Mouse (Mus musculus): ENCODE data around the gene Tmprss11g. TPM values are rescaled to one million over a fixed set of nuclear protein-coding genes. Genes with fewer than 3 reads are reported as not detected.

Tmprss11g gene
- 0.15 TPM in 1 of 2 replicates, not detected in the other for polyA plus RNA-seq (2015; fragmentation: Nextera tagmentation; extraction: Ambion mirVana)

DNA sequence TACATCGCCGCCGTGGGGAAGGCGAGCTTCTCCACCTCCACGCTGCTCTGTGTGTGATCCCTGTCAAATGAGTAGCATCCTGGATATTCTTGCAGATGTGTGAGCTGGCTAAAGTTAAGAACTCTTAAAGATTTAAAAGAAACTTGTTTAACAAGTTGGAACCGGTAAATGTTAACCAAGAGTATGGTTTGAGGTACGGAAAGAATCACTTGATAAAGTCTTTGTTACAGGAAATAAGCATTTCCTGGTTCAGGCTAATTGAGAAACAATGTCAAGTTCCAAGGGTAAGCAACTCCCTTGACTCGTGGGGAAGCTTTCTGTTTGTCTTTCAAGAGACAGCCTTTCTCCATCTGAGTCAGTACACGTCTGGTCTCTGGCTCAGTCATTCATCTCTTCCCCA is at the start of gene Tmprss11g:
Tmprss11g (minus strand) TSS at position 101 of the 400 bp plus-strand sequence.
- Histone ChIP-seq H3K9me3 (ENCODE audit: control insufficient read depth, low read length) (no peaks in the 10 kb centered on the region), H3K27ac (ENCODE audit: low read length) (no peak within 1 kb of the TSS), H3K4me1 (replicated peaks; ENCODE audit: control insufficient read depth, insufficient read depth, low read length) (no peaks in the 10 kb centered on the region), H3K36me3 (ENCODE audit: control insufficient read depth, insufficient read depth, low read length) (no peaks in the 10 kb centered on the region), H3K4me3 (ENCODE audit: low read length) (no peak within 1 kb of the TSS), H3K9ac (ENCODE audit: low read length) (no peak within 1 kb of the TSS), H3K27me3 (ENCODE audit: control insufficient read depth, insufficient read depth, low read depth, low read length) (no peaks in the 10 kb centered on the region), H3K4me2 (ENCODE audit: low read depth, low read length) (no peak within 1 kb of the TSS)
- 64% methylated on average over 9 of the region's 9 CpGs for WGBS
- ATAC-seq (ENCODE audit: low read depth), result no peak

DNA sequence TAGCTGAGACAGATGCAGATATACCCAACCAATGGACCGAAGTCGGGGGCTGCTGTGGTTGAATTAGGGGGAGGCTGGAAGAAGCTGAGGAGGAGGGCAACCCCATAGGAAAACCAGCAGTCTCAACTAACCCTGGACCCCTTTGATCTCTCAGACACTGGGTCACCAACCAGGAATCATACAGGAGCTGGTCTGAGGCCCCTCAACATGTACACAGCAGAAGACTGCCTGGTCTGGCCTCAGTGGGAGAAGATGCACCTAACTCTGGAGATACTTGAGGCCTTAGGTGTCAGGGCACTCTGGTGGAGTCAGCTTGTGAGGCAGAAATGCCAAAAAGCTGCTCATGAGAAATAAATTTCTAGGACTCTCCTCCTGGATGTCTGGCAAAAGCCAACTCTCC is 28.3 kb upstream of the Tmprss11g start:
- Histone ChIP-seq H3K4me3 (ENCODE audit: low read length) (no peak overlapping the region), H3K4me1 (replicated peaks; ENCODE audit: control insufficient read depth, insufficient read depth, low read length) (no peaks in the 10 kb centered on the region), H3K9ac (ENCODE audit: low read length) (no peak overlapping the region), H3K9me3 (ENCODE audit: control insufficient read depth, low read length) (no peaks in the 10 kb centered on the region), H3K36me3 (ENCODE audit: control insufficient read depth, insufficient read depth, low read length) (no peaks in the 10 kb centered on the region), H3K27me3 (ENCODE audit: control insufficient read depth, insufficient read depth, low read depth, low read length) (no peaks in the 10 kb centered on the region), H3K4me2 (ENCODE audit: low read depth, low read length) (no peak overlapping the region), H3K27ac (ENCODE audit: low read length) (no peak overlapping the region)
- ATAC-seq (ENCODE audit: low read depth), result no peak
- WGBS, result 91% methylated on average over 2 of the region's 2 CpGs

DNA sequence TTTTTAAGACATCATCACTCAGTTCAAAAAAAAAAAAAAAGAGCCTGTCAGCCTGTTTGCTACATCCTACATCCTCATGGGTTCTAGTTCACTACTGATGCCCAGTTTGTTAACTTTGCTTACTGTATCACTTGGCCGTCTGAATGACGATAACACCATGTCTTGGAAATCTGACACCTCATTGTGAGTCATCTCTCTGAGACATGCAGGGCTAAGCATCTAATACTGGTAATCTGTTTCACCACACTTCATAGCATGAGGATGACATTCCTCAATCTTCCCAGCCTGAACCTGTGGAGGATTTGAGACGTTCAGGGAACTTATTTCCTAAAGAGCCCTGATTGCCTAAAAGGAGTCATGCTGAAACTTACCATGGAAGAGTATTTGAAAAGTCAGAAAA is 22.2 kb upstream of the Tmprss11g start:
- no peak for ATAC-seq (ENCODE audit: low read depth)
- Histone ChIP-seq H3K4me1 (replicated peaks; ENCODE audit: control insufficient read depth, insufficient read depth, low read length) (no peaks in the 10 kb centered on the region), H3K27ac (ENCODE audit: low read length) (no peak overlapping the region), H3K4me3 (ENCODE audit: low read length) (no peak overlapping the region), H3K9ac (ENCODE audit: low read length) (no peak overlapping the region), H3K36me3 (ENCODE audit: control insufficient read depth, insufficient read depth, low read length) (no peaks in the 10 kb centered on the region), H3K4me2 (ENCODE audit: low read depth, low read length) (no peak overlapping the region), H3K27me3 (ENCODE audit: control insufficient read depth, insufficient read depth, low read depth, low read length) (no peaks in the 10 kb centered on the region), H3K9me3 (ENCODE audit: control insufficient read depth, low read length) (no peaks in the 10 kb centered on the region)
- 40% methylated on average over 3 of the region's 3 CpGs for WGBS

DNA sequence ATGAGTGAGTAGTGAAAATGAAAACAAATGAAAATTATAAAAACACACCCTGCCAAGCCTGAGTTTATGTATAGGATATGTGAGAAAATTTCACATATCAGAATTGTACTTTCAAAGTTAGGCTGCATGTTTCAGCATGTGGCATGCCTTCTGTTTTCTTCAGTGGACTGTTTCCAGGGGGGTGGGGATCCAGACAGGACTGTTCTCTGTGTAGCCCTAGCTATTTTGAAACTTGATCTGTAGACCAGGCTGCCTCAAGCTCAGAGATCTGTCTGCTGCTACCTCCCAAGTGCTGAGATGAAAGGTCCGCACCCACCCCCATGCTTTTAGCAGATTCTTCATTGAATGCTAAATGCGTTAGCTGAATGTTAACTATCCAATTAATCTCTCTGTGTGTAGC is 10.3 kb upstream of the Tmprss11g start:
- H3K27me3 ChIP-seq (ENCODE audit: control insufficient read depth, insufficient read depth, low read depth, low read length), result no peaks in the 10 kb centered on the region
- H3K9ac ChIP-seq (ENCODE audit: low read length), result no peak overlapping the region
- no peak for ATAC-seq (ENCODE audit: low read depth)
- no peaks in the 10 kb centered on the region for H3K36me3 ChIP-seq (ENCODE audit: control insufficient read depth, insufficient read depth, low read length)
- H3K4me1 ChIP-seq (replicated peaks; ENCODE audit: control insufficient read depth, insufficient read depth, low read length), result no peaks in the 10 kb centered on the region
- no peaks in the 10 kb centered on the region for H3K9me3 ChIP-seq (ENCODE audit: control insufficient read depth, low read length)
- WGBS, result 56% methylated on average over 2 of the region's 2 CpGs
- no peak overlapping the region for H3K4me3 ChIP-seq (ENCODE audit: low read length)
- no peak overlapping the region for H3K27ac ChIP-seq (ENCODE audit: low read length)
- H3K4me2 ChIP-seq (ENCODE audit: low read depth, low read length), result no peak overlapping the region

DNA sequence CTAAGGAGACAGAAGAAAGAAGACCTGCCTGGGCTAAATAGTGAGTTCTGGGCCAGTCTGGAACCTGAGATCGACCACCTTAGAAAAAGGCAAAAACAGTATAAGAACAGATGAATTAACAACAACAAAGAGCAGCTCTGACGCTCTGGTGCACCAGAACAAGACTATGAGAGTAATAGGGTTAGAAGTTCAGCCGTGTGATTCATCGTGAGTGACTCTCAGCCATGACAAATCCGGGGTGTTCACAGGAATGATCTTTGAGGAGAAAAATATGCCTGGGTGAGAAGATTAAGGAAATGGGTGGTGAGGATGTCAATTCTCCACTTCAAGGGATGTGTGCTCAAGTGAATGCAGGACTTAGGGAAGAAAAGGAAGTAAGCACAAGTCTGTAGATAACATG is 6.9 kb downstream of the Tmprss11g start:
- no peak overlapping the region for H3K4me2 ChIP-seq (ENCODE audit: low read depth, low read length)
- H3K36me3 ChIP-seq (ENCODE audit: control insufficient read depth, insufficient read depth, low read length), result no peaks in the 10 kb centered on the region
- no peak overlapping the region for H3K4me3 ChIP-seq (ENCODE audit: low read length)
- H3K27ac ChIP-seq (ENCODE audit: low read length), result no peak overlapping the region
- H3K9me3 ChIP-seq (ENCODE audit: control insufficient read depth, low read length), result no peaks in the 10 kb centered on the region
- WGBS, result 69% methylated on average over 5 of the region's 5 CpGs
- ATAC-seq (ENCODE audit: low read depth), result no peak
- no peaks in the 10 kb centered on the region for H3K4me1 ChIP-seq (replicated peaks; ENCODE audit: control insufficient read depth, insufficient read depth, low read length)
- H3K27me3 ChIP-seq (ENCODE audit: control insufficient read depth, insufficient read depth, low read depth, low read length), result no peaks in the 10 kb centered on the region
- no peak overlapping the region for H3K9ac ChIP-seq (ENCODE audit: low read length)

DNA sequence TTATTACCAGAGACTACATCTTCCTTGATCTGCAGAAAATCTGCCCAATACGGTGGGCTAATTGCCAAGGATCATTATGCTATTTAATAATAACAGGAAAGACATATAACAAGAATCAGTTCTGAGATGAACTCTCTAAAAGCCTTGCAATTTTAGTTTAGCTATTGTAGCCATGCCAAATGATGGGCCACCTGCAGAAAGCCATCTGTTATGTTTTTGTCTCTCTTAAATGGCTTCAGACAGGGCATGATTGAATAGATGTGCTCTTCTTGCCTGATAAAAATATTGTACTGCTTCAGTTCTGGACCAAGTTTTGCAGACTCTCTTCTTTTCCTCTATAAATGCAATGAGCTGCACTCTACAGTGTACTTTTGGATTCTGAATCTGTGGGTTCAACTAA is 24.9 kb downstream of the Tmprss11g start:
- 58% methylated on average over 1 of the region's 1 CpGs for whole genome bisulfite sequencing
- ATAC-seq (ENCODE audit: low read depth), result no peak
- no peaks in the 10 kb centered on the region for H3K27me3 ChIP-seq (ENCODE audit: control insufficient read depth, insufficient read depth, low read depth, low read length)

DNA sequence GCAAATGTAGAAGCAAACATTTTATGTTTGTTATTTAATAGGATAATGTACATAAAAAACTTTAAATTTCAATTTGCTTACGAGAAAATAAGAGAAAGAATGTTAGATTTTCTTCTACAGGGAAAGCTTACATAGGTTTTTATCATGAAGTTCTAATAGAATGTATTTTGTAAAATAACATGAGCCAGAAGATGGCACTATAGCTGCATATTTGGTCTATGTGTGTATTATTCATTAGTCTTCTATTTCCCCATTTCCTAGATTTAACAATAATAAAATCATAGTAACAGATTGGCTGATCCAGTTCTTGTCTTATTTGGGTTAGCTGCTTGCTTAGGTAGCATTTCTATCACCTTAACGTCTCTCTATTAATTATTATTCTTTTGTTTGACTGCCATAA is 35.8 kb downstream of the Tmprss11g start:
- no peak for ATAC-seq (ENCODE audit: low read depth)
- H3K4me2 ChIP-seq (ENCODE audit: low read depth, low read length), result no peak overlapping the region
- H3K9ac ChIP-seq (ENCODE audit: low read length), result no peak overlapping the region
- no peak overlapping the region for H3K4me3 ChIP-seq (ENCODE audit: low read length)
- 49% methylated on average over 2 of the region's 2 CpGs for WGBS
- no peak overlapping the region for H3K27ac ChIP-seq (ENCODE audit: low read length)
- no peaks in the 10 kb centered on the region for H3K4me1 ChIP-seq (replicated peaks; ENCODE audit: control insufficient read depth, insufficient read depth, low read length)
- no peaks in the 10 kb centered on the region for H3K9me3 ChIP-seq (ENCODE audit: control insufficient read depth, low read length)
- H3K27me3 ChIP-seq (ENCODE audit: control insufficient read depth, insufficient read depth, low read depth, low read length), result no peaks in the 10 kb centered on the region
- H3K36me3 ChIP-seq (ENCODE audit: control insufficient read depth, insufficient read depth, low read length), result no peaks in the 10 kb centered on the region

More for the DNA sequence above, 24.9 kb downstream of the Tmprss11g start:
- H3K9ac ChIP-seq (ENCODE audit: low read length), result no peak overlapping the region
- no peaks in the 10 kb centered on the region for H3K4me1 ChIP-seq (replicated peaks; ENCODE audit: control insufficient read depth, insufficient read depth, low read length)
- H3K27ac ChIP-seq (ENCODE audit: low read length), result no peak overlapping the region
- no peaks in the 10 kb centered on the region for H3K36me3 ChIP-seq (ENCODE audit: control insufficient read depth, insufficient read depth, low read length)
- no peaks in the 10 kb centered on the region for H3K9me3 ChIP-seq (ENCODE audit: control insufficient read depth, low read length)
- no peak overlapping the region for H3K4me3 ChIP-seq (ENCODE audit: low read length)
- no peak overlapping the region for H3K4me2 ChIP-seq (ENCODE audit: low read depth, low read length)

DNA sequence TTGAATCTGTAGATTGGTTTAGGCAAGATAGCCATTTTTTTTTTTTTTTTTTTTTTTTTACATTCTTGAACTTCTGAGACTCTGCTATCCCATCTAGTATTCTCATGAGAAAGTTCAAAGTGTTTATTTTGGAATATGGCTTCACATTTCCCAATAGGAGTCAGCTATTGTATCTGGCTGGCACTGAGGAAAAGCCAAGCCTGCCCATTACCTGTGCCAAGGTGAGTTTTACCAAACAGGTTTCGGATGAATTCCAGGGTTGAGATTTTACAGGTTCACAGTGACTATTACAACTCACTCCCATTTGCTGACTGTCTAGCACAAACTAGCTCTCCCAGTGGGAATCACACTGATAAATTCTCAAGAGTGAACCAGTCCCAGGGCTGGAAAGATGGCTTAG is 36.4 kb downstream of the Tmprss11g start:
- no peak overlapping the region for H3K27ac ChIP-seq (ENCODE audit: low read length)
- H3K27me3 ChIP-seq (ENCODE audit: control insufficient read depth, insufficient read depth, low read depth, low read length), result no peaks in the 10 kb centered on the region
- H3K4me2 ChIP-seq (ENCODE audit: low read depth, low read length), result no peak overlapping the region
- no peaks in the 10 kb centered on the region for H3K36me3 ChIP-seq (ENCODE audit: control insufficient read depth, insufficient read depth, low read length)
- no peak overlapping the region for H3K9ac ChIP-seq (ENCODE audit: low read length)
- ATAC-seq (ENCODE audit: low read depth), result no peak
- 81% methylated on average over 1 of the region's 1 CpGs for WGBS
- H3K9me3 ChIP-seq (ENCODE audit: control insufficient read depth, low read length), result no peaks in the 10 kb centered on the region
- no peaks in the 10 kb centered on the region for H3K4me1 ChIP-seq (replicated peaks; ENCODE audit: control insufficient read depth, insufficient read depth, low read length)
- no peak overlapping the region for H3K4me3 ChIP-seq (ENCODE audit: low read length)

DNA sequence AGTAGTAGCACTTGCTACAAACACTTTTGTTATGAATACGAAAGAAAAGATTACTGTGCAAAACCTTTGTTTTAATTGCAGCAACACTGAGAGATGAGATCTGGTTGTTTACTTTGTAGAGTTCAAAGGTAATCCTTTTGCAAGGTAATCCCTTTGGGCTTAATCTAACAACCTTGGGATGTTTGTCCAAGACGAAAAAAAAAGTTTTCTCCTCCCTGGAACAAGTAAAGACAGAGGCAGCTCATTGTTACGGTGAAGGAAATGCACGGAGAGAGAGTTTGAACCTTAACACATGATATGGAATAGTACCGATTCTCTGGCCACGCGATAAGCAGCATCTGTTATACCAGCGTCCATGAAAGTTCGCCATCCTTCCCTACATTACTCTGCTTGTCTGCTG is 44.5 kb downstream of the Tmprss11g start:
- no peaks in the 10 kb centered on the region for H3K9me3 ChIP-seq (ENCODE audit: control insufficient read depth, low read length)
- H3K27me3 ChIP-seq (ENCODE audit: control insufficient read depth, insufficient read depth, low read depth, low read length), result no peaks in the 10 kb centered on the region
- H3K4me2 ChIP-seq (ENCODE audit: low read depth, low read length), result no peak overlapping the region
- no peak overlapping the region for H3K9ac ChIP-seq (ENCODE audit: low read length)
- 67% methylated on average over 9 of the region's 9 CpGs for WGBS
- no peak overlapping the region for H3K27ac ChIP-seq (ENCODE audit: low read length)
- no peak overlapping the region for H3K4me3 ChIP-seq (ENCODE audit: low read length)
- no peaks in the 10 kb centered on the region for H3K4me1 ChIP-seq (replicated peaks; ENCODE audit: control insufficient read depth, insufficient read depth, low read length)
- H3K36me3 ChIP-seq (ENCODE audit: control insufficient read depth, insufficient read depth, low read length), result no peaks in the 10 kb centered on the region
- ATAC-seq (ENCODE audit: low read depth), result no peak

DNA sequence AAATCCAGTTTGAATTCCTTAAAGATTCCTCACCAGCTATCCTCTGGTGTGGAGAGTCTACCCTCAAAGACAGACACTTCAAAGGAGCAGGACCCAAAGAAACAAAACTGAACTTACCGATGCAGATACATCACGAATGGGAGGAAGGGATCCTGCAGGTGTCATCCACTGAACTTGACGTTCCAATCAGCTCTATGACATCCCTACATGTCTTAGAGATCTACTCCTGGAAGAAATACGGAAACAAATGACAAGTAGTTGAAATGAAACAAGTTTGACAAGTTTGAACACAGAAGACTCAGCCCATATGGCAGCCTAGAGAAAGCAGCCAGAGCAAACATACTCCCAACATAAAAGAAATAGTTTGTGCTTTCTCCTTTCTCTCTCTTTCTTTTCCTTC is 49.5 kb downstream of the Tmprss11g start, which contains the start of gene Tmprss11a:
Tmprss11a (minus strand) TSS at position 101 of the 400 bp plus-strand sequence.
- H3K9ac ChIP-seq (ENCODE audit: low read length), result no peak within 1 kb of the TSS
- H3K27ac ChIP-seq (ENCODE audit: low read length), result no peak within 1 kb of the TSS
- ATAC-seq (ENCODE audit: low read depth), result no peak
- no peaks in the 10 kb centered on the region for H3K4me1 ChIP-seq (replicated peaks; ENCODE audit: control insufficient read depth, insufficient read depth, low read length)
- H3K4me3 ChIP-seq (ENCODE audit: low read length), result no peak within 1 kb of the TSS
- no peak within 1 kb of the TSS for H3K4me2 ChIP-seq (ENCODE audit: low read depth, low read length)
- H3K9me3 ChIP-seq (ENCODE audit: control insufficient read depth, low read length), result no peaks in the 10 kb centered on the region
- no peaks in the 10 kb centered on the region for H3K36me3 ChIP-seq (ENCODE audit: control insufficient read depth, insufficient read depth, low read length)
- H3K27me3 ChIP-seq (ENCODE audit: control insufficient read depth, insufficient read depth, low read depth, low read length), result no peaks in the 10 kb centered on the region
- 58% methylated on average over 4 of the region's 4 CpGs for WGBS
